Mouse (Mus musculus) heart, adult 2 months (tissue): ENCODE measurements around the gene Hnrnpr. TPM values are rescaled to one million over a fixed set of nuclear protein-coding genes. Genes with fewer than 3 reads are reported as not detected.
A peak's percentile ranks its signal among the peaks of the same experiment; 100 is the strongest.

Source experiments
- DNase-seq, 2 experiments: peaks; one replicate each; pipeline ENCODE4 v3.0.0; 2021
- H3K27ac ChIP-seq: fragments of 200-600 bp; 2 replicates; pipeline ENCODE4 v1.8.1; 2022
- H3K27me3 ChIP-seq: fragments of 200-500 bp; 2 replicates; pipeline ENCODE4 v1.6.1; 2012; ENCODE audit warnings: mild to moderate bottlenecking, low read length, inconsistent platforms, mixed read lengths; ENCODE audit not compliant: control insufficient read depth, insufficient read depth
- H3K36me3 ChIP-seq: fragments of 200-500 bp; 2 replicates; pipeline ENCODE4 v1.6.1; 2012; ENCODE audit warnings: low read length, inconsistent platforms; ENCODE audit not compliant: control insufficient read depth, insufficient read depth
- H3K4me1 ChIP-seq: fragments of 200-500 bp; 2 replicates; pipeline ENCODE4 v1.6.1; 2011; ENCODE audit warnings: low read length; ENCODE audit not compliant: control insufficient read depth, insufficient read depth
- H3K4me3 ChIP-seq: fragments of 200-600 bp; 2 replicates; pipeline ENCODE4 v1.8.1; 2022
- H3K79me2 ChIP-seq: fragments of 200-500 bp; replicated peaks from 2 replicates; pipeline ENCODE4 v1.6.1; 2012; ENCODE audit warnings: mild to moderate bottlenecking, inconsistent platforms, low read length, moderate library complexity, mixed read lengths; ENCODE audit not compliant: control insufficient read depth, insufficient read depth
- H3K9ac ChIP-seq: fragments of 200-500 bp; 2 replicates; pipeline ENCODE4 v1.6.1; 2012; ENCODE audit warnings: low read depth, mild to moderate bottlenecking, control low read depth, inconsistent platforms, low read length, mixed read lengths
- CTCF ChIP-seq: fragments of 200-600 bp; IDR thresholded peaks from 2 replicates; pipeline ENCODE4 v1.8.1; 2022; ENCODE audit warnings: antibody characterized with exemption, mild to moderate bottlenecking, moderate library complexity
- EP300 ChIP-seq: fragments of 200-500 bp; IDR thresholded peaks from 2 replicates; pipeline ENCODE4 v1.6.1; 2011; ENCODE audit warnings: low read depth, low read length, control low read depth; ENCODE audit not compliant: insufficient read depth
- POLR2A ChIP-seq: fragments of 200-500 bp; IDR thresholded peaks from 2 replicates; pipeline ENCODE4 v1.6.1; 2011; ENCODE audit warnings: mild to moderate bottlenecking, low read depth, low read length, control low read depth; ENCODE audit not compliant: insufficient read depth
- whole genome bisulfite sequencing: fragments of 180-500 bp; shearing (Covaris S2); methylation state at CpG from one replicate; pipeline ENCODE4 v1.1.7; 2018; 5-methylcytosine and 5-hydroxymethylcytosine counted together
- intact Hi-C: fragments of 180-260 bp; cut with DNase I; formaldehyde crosslinking; loops from one replicate; pipeline ENCODE4 v1.15.1; 2025
- polyA plus RNA-seq: library from polyadenylated mRNA; depleted of rRNA; stranded (reverse); fragments of >200 nt; gene quantifications from 2 replicates; pipeline ENCODE4 v1.2.3, GENCODE M21; 2012
- total RNA-seq, 2 experiments: library from RNA; stranded (reverse); gene quantifications; 2 replicates each; pipeline ENCODE4 v1.2.3; 2021

Gene Hnrnpr
- total and polyA plus RNA-seq, 3 experiments, result 10.7 to 44.8 (median 43.9) TPM

GRCm38 (mm10) chr4:136284455-136284854, 26.3 kb upstream of the Hnrnpr start, which contains the start of gene Zfp46:
Gene Zfp46, plus strand, starts transcription at chr4:136284683.
- peaks cover 11% of the 10 kb centered on the region for H3K4me1 ChIP-seq
- WGBS, result 1% methylated on average over 5 of the region's 5 CpGs
- peak; percentile 77 to 86 for DNase-seq
- intact Hi-C loops, result loop anchor here (2.0 to 10.0 kb wide), 4 partner anchors 24 to 1360 kb away; partner anchors contain the start of genes 6030445D17Rik, Id3, Luzp1 and Rsrp1
- TF ChIP-seq CTCF (peak; percentile 21; the same call in 1 of the 2 replicates), EP300 (peak; percentile 48; the same call in 1 of the 2 replicates), POLR2A (peak; percentile 96)
- H3K36me3 ChIP-seq, result peaks cover 6% of the 10 kb centered on the region
- no peaks in the 10 kb centered on the region for H3K79me2 ChIP-seq
- no peaks in the 10 kb centered on the region for H3K27me3 ChIP-seq
- peak within 1 kb of the TSS; percentile 70 for H3K9ac ChIP-seq
- H3K4me3 ChIP-seq, result peak within 1 kb of the TSS; percentile 80
- peak within 1 kb of the TSS; percentile 89 for H3K27ac ChIP-seq

GRCm38 (mm10) chr4:136284891-136285290, 25.9 kb upstream of the Hnrnpr start:
- no peaks in the 10 kb centered on the region for H3K79me2 ChIP-seq
- TF ChIP-seq POLR2A, result no peak
- no peak for TF ChIP-seq CTCF
- no peak for TF ChIP-seq EP300
- H3K27me3 ChIP-seq, result no peaks in the 10 kb centered on the region
- peaks cover 11% of the 10 kb centered on the region for H3K4me1 ChIP-seq
- H3K36me3 ChIP-seq, result peaks cover 6% of the 10 kb centered on the region
- intact Hi-C loops, result loop anchor here (1.0 to 10.0 kb wide), 5 partner anchors 24 to 1360 kb away; partner anchors contain the start of genes 6030445D17Rik, Hnrnpr, Id3 and Luzp1
- peak in 1 of 2 experiments; percentile 51 for DNase-seq
- 2% methylated on average over 6 of the region's 6 CpGs for WGBS
- H3K9ac ChIP-seq, result peak overlapping the region; percentile 70
- peak overlapping the region; percentile 89 for H3K27ac ChIP-seq
- H3K4me3 ChIP-seq, result peak overlapping the region; percentile 80

- peaks cover 6% of the 10 kb centered on the region for H3K36me3 ChIP-seq
- under 1% methylated on average over 25 of the region's 25 CpGs for WGBS
- H3K79me2 ChIP-seq, result no peaks in the 10 kb centered on the region
Measured at GRCm38 (mm10) chr4:136285348-136285810, 25.4 kb upstream of the Hnrnpr start.

GRCm38 (mm10) chr4:136285811-136286371, 24.9 kb upstream of the Hnrnpr start:
- no peak for TF ChIP-seq EP300
- TF ChIP-seq POLR2A, result peak; percentile 64; the same call in 1 of the 2 replicates
- peaks cover 6% of the 10 kb centered on the region for H3K36me3 ChIP-seq
- under 1% methylated on average over 29 of the region's 29 CpGs for WGBS
- H3K9ac ChIP-seq, result peak overlapping the region; percentile 66
- H3K4me3 ChIP-seq, result peak overlapping the region; percentile 80
- peak overlapping the region; percentile 89 for H3K27ac ChIP-seq
- H3K4me1 ChIP-seq, result peaks cover 11% of the 10 kb centered on the region
- 0 out of 2 replicates have a peak, but pooled peaks cover 3% of the 10 kb centered on the region for H3K79me2 ChIP-seq
- DNase-seq, result peak; percentile 92 to 97
- no peaks in the 10 kb centered on the region for H3K27me3 ChIP-seq
- intact Hi-C loops, result loop anchor here (1.0 to 10.0 kb wide), 4 partner anchors 24 to 1361 kb away; partner anchors contain the start of genes 6030445D17Rik, Hnrnpr, Luzp1 and Rsrp1

More at GRCm38 (mm10) chr4:136285348-136285810, 25.4 kb upstream of the Hnrnpr start:
- TF ChIP-seq EP300 (no peak), POLR2A (peak; percentile 85; the same call in 1 of the 2 replicates), CTCF (no peak)
- intact Hi-C loops, result loop anchor here (1.0 to 10.0 kb wide), 4 partner anchors 25 to 1361 kb away; partner anchors contain the start of genes 6030445D17Rik, Hnrnpr, Luzp1 and Rsrp1
- Histone ChIP-seq H3K9ac (peak overlapping the region; percentile 70), H3K27me3 (no peaks in the 10 kb centered on the region), H3K4me1 (peaks cover 11% of the 10 kb centered on the region), H3K27ac (peak overlapping the region; percentile 89), H3K4me3 (peak overlapping the region; percentile 80)
- DNase-seq, result peak; percentile 92 to 97

GRCm38 (mm10) chr4:136289918-136290780, 20.6 kb upstream of the Hnrnpr start:
- DNase-seq, result no peak
- intact Hi-C loops, result loop anchor here (10.0 kb wide), 2 partner anchors 175 to 1365 kb away; partner anchors contain the start of genes 6030445D17Rik, Luzp1 and Rsrp1
- no peak overlapping the region for H3K27ac ChIP-seq
- peaks cover 6% of the 10 kb centered on the region for H3K36me3 ChIP-seq
- 78% methylated on average over 66 of the region's 66 CpGs for WGBS
- 0 out of 2 replicates have a peak, but pooled peaks cover 3% of the 10 kb centered on the region for H3K79me2 ChIP-seq
- peaks cover 1% of the 10 kb centered on the region; the same call in 1 of the 2 replicates for H3K4me1 ChIP-seq
- no peak overlapping the region for H3K9ac ChIP-seq
- H3K27me3 ChIP-seq, result no peaks in the 10 kb centered on the region
- H3K4me3 ChIP-seq, result no peak overlapping the region
- TF ChIP-seq POLR2A, result no peak
- no peak for TF ChIP-seq CTCF
- TF ChIP-seq EP300, result no peak
